Mouse (Mus musculus) G1E (cell line): ENCODE data around the gene Lnp1. TPM values are rescaled to one million over a fixed set of nuclear protein-coding genes. Genes with fewer than 3 reads are reported as not detected.

Experiments used
- ATAC-seq: 2 replicates; pipeline ENCODE4 v1.8.0; 2016; ENCODE audit warnings: mild to moderate bottlenecking; ENCODE audit not compliant: insufficient number of reproducible peaks, poor library complexity, low FRiP score, severe bottlenecking; ENCODE audit errors: extremely low read depth
- DNase-seq: peaks from one replicate; pipeline ENCODE4 v3.0.0; 2012; ENCODE audit warnings: low spot score
- H3K27me3 ChIP-seq: 2 replicates; pipeline ENCODE4 v1.6.1; 2012; ENCODE audit warnings: mild to moderate bottlenecking, low read length, inconsistent platforms; ENCODE audit not compliant: insufficient read depth
- H3K36me3 ChIP-seq: replicated peaks from 2 replicates; pipeline ENCODE3; 2012; ENCODE audit warnings: mild to moderate bottlenecking, inconsistent platforms
- H3K4me1 ChIP-seq: 2 replicates; pipeline ENCODE4 v1.6.1; 2012; ENCODE audit warnings: low read depth, low read length, inconsistent platforms, mixed read lengths; ENCODE audit not compliant: insufficient read depth
- H3K4me3 ChIP-seq: 2 replicates; pipeline ENCODE4 v1.5.1; 2012; ENCODE audit warnings: low read depth, mild to moderate bottlenecking, inconsistent platforms, low read length, moderate library complexity, mixed read lengths
- H3K9me3 ChIP-seq: replicated peaks from 2 replicates; pipeline ENCODE4 v1.6.1; 2012; ENCODE audit warnings: inconsistent platforms
- CTCF ChIP-seq: IDR thresholded peaks from 2 replicates; pipeline ENCODE4 v1.5.1; 2012; ENCODE audit warnings: low read depth, low read length, inconsistent platforms, mixed read lengths
- GATA1 ChIP-seq: IDR thresholded peaks from 2 replicates; pipeline ENCODE4 v1.6.1; 2012; ENCODE audit warnings: borderline replicate concordance, low read length, inconsistent platforms, mixed read lengths
- GATA2 ChIP-seq: IDR thresholded peaks from 2 replicates; pipeline ENCODE4 v1.6.1; 2012; ENCODE audit warnings: low read depth, low read length, inconsistent platforms, borderline replicate concordance
- POLR2AphosphoS5 ChIP-seq: IDR thresholded peaks from 2 replicates; pipeline ENCODE4 v1.6.1; 2012; ENCODE audit warnings: low read depth, low read length, inconsistent platforms; ENCODE audit not compliant: insufficient replicate concordance
- TAL1 ChIP-seq: conservative IDR thresholded peaks from 2 replicates; pipeline ENCODE4 v1.6.1; 2012; ENCODE audit warnings: low read depth, low read length, inconsistent platforms, mixed read lengths
- polyA plus RNA-seq: library from polyadenylated mRNA; stranded (reverse); fragments of >175 nt; gene quantifications from 2 replicates; pipeline ENCODE4 v1.2.3, GENCODE M21; 2012
- total RNA-seq, 2 experiments: library from RNA; stranded (forward) in 1 of 2; stranded (reverse) in 1 of 2; fragments of 200-1000 nt in 1 of 2; fragments of >200 nt in 1 of 2; fragmentation: Nextera tagmentation in 1 of 2; gene quantifications; 2 replicates each; pipeline ENCODE4 v1.2.3; 2014 to 2017

Gene Lnp1
- total and polyA plus RNA-seq, 3 experiments, result not detected

DNA sequence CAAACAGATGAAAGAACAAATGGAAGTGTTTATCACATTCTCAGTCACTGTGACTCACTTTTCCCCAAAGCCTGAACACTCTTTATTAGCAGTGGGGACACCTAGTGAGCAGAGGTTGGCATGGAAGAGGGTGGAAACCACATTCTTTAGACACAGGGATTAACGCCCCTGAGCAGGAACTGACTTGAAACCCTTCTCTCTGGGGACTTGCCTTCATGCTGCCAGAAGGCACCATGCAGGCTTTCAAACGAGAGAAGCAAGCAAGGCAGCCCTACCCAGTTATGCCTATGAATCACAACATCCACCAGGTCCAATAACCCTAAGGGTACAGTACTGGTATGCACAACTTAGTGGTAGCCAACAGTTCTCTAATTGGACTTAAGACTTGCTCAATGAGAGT is 54.5 kb downstream of the Lnp1 start:
- TF ChIP-seq GATA2 (no peak), GATA1 (no peak), POLR2AphosphoS5 (no peak), CTCF (no peak), TAL1 (no peak)
- peaks cover 20% of the 10 kb centered on the region for H3K27me3 ChIP-seq
- no peak overlapping the region for H3K4me3 ChIP-seq
- DNase-seq (no peak), ATAC-seq (no peak)
- H3K4me1 ChIP-seq, result 0 out of 2 replicates have a peak, but pooled peaks cover 2% of the 10 kb centered on the region
- no peaks in the 10 kb centered on the region for H3K36me3 ChIP-seq
- no peaks in the 10 kb centered on the region for H3K9me3 ChIP-seq

DNA sequence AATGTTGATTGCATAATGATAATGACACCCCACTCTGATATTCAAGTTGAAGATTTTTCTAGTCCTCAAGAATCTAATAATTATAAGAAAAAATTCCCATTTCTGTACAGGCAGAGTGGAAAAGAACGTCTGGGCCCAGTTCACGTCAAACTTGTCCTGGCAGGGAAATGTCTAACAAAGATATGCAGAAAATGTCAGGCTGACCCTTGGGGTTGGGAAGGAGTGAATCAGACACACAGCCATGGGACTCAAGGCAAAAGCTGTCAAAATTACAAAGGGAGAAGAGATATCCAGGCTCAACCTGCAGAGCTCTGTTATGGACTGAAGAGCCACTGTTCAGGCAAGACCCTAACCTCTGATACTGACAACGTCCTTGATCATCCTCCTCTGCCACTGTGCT is 57.4 kb downstream of the Lnp1 start:
- Histone ChIP-seq H3K4me1 (0 out of 2 replicates have a peak, but pooled peaks cover 2% of the 10 kb centered on the region), H3K27me3 (peaks cover 35% of the 10 kb centered on the region), H3K9me3 (no peaks in the 10 kb centered on the region), H3K36me3 (no peaks in the 10 kb centered on the region), H3K4me3 (no peak overlapping the region)
- TF ChIP-seq POLR2AphosphoS5 (no peak), TAL1 (no peak), GATA2 (no peak), CTCF (no peak), GATA1 (no peak)
- ATAC-seq (no peak), DNase-seq (no peak)

DNA sequence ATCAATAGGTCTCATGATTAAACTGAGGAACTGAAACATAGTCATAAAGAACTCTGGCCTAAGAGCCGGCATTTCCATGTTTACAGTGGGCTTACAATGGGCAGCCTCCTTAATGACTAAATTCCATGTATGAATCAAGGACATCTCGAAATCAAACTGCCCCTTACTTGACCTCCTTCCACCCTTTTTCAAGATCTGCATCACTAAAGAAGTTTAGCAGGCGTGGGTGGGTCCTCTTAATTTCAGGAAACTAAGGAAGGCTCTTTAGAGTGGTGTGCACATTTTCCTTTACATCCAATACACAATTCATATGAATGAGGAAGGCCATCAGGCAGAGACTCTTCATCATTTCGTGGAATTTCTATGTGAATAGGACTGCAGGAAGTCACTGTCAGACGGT is 59.5 kb downstream of the Lnp1 start:
- ATAC-seq (no peak), DNase-seq (no peak)
- H3K36me3 ChIP-seq, result no peaks in the 10 kb centered on the region
- H3K27me3 ChIP-seq, result peaks cover 42% of the 10 kb centered on the region
- 0 out of 2 replicates have a peak, but pooled peaks cover 2% of the 10 kb centered on the region for H3K4me1 ChIP-seq
- no peak for TF ChIP-seq CTCF
- TF ChIP-seq POLR2AphosphoS5, result no peak
- TF ChIP-seq GATA1, result no peak
- no peak for TF ChIP-seq GATA2
- TF ChIP-seq TAL1, result no peak
- no peaks in the 10 kb centered on the region for H3K9me3 ChIP-seq
- no peak overlapping the region for H3K4me3 ChIP-seq

DNA sequence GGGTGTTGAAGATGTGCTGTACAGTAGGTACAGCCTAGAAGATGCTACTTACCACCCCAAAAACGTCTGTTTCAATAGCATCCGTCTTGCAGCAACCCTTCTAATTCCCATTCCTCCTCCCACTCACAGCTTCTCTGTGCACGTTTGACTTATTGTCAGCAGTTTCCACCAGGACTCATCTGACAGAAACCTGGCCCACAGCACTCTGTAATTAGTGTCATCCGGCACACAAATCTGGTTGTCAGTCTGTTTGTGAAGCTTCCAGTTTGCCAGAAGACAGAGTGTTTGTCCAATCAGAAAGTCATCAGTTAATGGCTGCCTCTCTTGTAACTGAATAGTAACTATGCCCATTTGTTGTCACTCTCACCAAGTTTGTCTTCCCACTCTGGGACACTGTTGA is 60.3 kb downstream of the Lnp1 start:
- Histone ChIP-seq H3K27me3 (peaks cover 43% of the 10 kb centered on the region), H3K36me3 (no peaks in the 10 kb centered on the region), H3K4me3 (no peak overlapping the region), H3K4me1 (0 out of 2 replicates have a peak, but pooled peaks cover 2% of the 10 kb centered on the region), H3K9me3 (no peaks in the 10 kb centered on the region)
- TF ChIP-seq TAL1, result no peak
- TF ChIP-seq GATA1, result no peak
- no peak for TF ChIP-seq POLR2AphosphoS5
- TF ChIP-seq CTCF, result no peak
- TF ChIP-seq GATA2, result no peak
- ATAC-seq, result no peak
- DNase-seq, result no peak

Other genes with a start within 250 kb of the Lnp1 start
- 324 and 389 TPM in 2 replicates for gene Tfg, start 210.6 kb downstream of the Lnp1 start, total RNA-seq (2014; fragmentation: Nextera tagmentation)
- 103 and 112 TPM in 2 replicates for gene Tfg, start 210.6 kb downstream of the Lnp1 start, total RNA-seq (2017)
- gene Tfg, start 210.6 kb downstream of the Lnp1 start, polyA plus RNA-seq, result 60.8 and 80.6 TPM in 2 replicates
- gene Adgrg7, start 132.2 kb downstream of the Lnp1 start, total RNA-seq (2014; fragmentation: Nextera tagmentation), result 1.8 and 3.3 TPM in 2 replicates
- gene Adgrg7, start 132.2 kb downstream of the Lnp1 start, total RNA-seq (2017), result 0.17 and 0.33 TPM in 2 replicates
- 0.04 TPM in 1 of 2 replicates, not detected in the other for gene Adgrg7, start 132.2 kb downstream of the Lnp1 start, polyA plus RNA-seq
- gene Tmem45a, start 41.9 kb downstream of the Lnp1 start, total RNA-seq (2014; fragmentation: Nextera tagmentation), result not detected in 2 replicates
- 0.12 and 0.44 TPM in 2 replicates for gene Tmem45a, start 41.9 kb downstream of the Lnp1 start, total RNA-seq (2017)
- gene Tmem45a, start 41.9 kb downstream of the Lnp1 start, polyA plus RNA-seq, result not detected in 2 replicates
- gene Tmem45a2, start 143.3 kb upstream of the Lnp1 start, total RNA-seq (2014; fragmentation: Nextera tagmentation), result not detected in 2 replicates
- 0.16 TPM in 1 of 2 replicates, not detected in the other for gene Tmem45a2, start 143.3 kb upstream of the Lnp1 start, total RNA-seq (2017)
- not detected in 2 replicates for gene Tmem45a2, start 143.3 kb upstream of the Lnp1 start, polyA plus RNA-seq
- 147 and 167 TPM in 2 replicates for gene Tomm70a, start 193.6 kb upstream of the Lnp1 start, total RNA-seq (2014; fragmentation: Nextera tagmentation)
- 78.4 and 91.1 TPM in 2 replicates for gene Tomm70a, start 193.6 kb upstream of the Lnp1 start, total RNA-seq (2017)
- 66.0 and 85.7 TPM in 2 replicates for gene Tomm70a, start 193.6 kb upstream of the Lnp1 start, polyA plus RNA-seq
- 33.2 and 41.0 TPM in 2 replicates for gene Nit2, start 239.3 kb upstream of the Lnp1 start, total RNA-seq (2014; fragmentation: Nextera tagmentation)
- gene Nit2, start 239.3 kb upstream of the Lnp1 start, total RNA-seq (2017), result 38.6 and 39.6 TPM in 2 replicates
- 1.9 and 6.1 TPM in 2 replicates for gene Nit2, start 239.3 kb upstream of the Lnp1 start, polyA plus RNA-seq